In the genomic region with DNA sequence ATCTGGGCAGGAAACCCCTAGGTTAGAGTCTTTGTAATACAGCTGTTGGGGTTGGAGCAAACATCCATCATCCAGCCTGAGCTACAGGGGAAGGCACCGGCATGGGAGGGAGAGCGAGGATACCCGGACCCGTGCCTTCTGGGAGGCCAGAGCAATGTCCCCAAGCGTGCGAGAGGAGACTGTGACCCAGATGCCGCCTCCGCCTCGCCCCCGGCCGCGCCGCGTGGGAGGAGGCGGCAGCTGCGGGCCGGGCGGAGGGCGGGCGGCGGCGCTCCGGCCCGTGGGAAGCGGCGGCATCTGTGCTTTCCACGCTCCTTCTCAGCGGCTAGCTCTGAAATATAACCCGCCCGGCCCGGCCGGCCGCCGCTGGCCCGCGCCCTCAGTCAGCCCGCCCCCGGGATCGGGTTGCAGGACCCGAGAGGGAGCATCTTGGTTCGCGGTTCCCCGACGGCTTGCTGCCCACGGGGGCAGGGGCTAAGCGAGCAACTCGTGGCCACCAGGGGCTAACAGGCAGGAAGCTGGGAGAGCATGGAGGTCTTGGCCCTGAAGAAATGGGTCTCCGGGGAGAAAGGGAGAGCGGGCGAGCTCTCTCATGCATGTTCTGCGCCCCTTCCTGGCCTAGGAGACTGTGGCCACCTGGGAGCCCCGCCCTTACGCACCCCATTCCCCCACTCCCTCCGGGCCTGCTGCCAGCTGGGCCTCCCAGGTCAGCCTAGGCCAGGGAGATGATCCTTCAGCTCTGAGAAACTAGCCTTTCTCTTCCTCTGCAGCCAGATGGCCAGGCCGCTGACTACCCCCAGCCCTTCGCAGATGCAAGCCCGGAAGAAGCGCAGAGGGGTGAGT, we compare ENCODE assay signal across 8 mouse cellular contexts. TPM values are rescaled to one million over a fixed set of nuclear protein-coding genes. Genes with fewer than 3 reads are reported as not detected.
A peak's percentile ranks its signal among the peaks of the same experiment; 100 is the strongest.
DNase-seq lines count a peak whose midpoint lies in the region; ATAC-seq and TF ChIP-seq lines count a peak whose summit lies in the region.

No protein-coding gene starts in this region.

- no peaks in the 10 kb centered on the region for H3K9me3 ChIP-seq in embryonic facial prominence, embryonic 11.5 days (replicated peaks; ENCODE audit: control insufficient read depth, low read length)
- no peaks in the 10 kb centered on the region for H3K9me3 ChIP-seq in heart, embryonic 10.5 days
- no peaks in the 10 kb centered on the region for H3K9me3 ChIP-seq in lung, postnatal 0 days (ENCODE audit: low read length)

- peak; percentile 53 for ATAC-seq in embryonic facial prominence, embryonic 11.5 days (replicated peaks; ENCODE audit: insufficient number of reproducible peaks, low FRiP score, low TSS enrichment, low read depth)
- ATAC-seq in lung, postnatal 0 days = peak; percentile 50

- no peaks in the 10 kb centered on the region for H3K27me3 ChIP-seq in embryonic facial prominence, embryonic 11.5 days (ENCODE audit: control insufficient read depth, insufficient read depth, low read length)
- peaks cover 71% of the 10 kb centered on the region for H3K27me3 ChIP-seq in heart, embryonic 10.5 days (ENCODE audit: insufficient read depth, poor library complexity, severe bottlenecking)
- no peaks in the 10 kb centered on the region for H3K27me3 ChIP-seq in kidney, adult 2 months (replicated peaks; ENCODE audit: control insufficient read depth, insufficient read depth, low read length)
- peaks cover 9% of the 10 kb centered on the region for H3K27me3 ChIP-seq in lung, postnatal 0 days (replicated peaks; ENCODE audit: insufficient read depth, low read length)

- H3K4me3 ChIP-seq in embryonic facial prominence, embryonic 11.5 days (ENCODE audit: low read depth, low read length) = peak overlapping the region; percentile 28
- peak overlapping the region; percentile 53 for H3K4me3 ChIP-seq in heart, embryonic 10.5 days
- H3K4me3 ChIP-seq in kidney, adult 2 months (ENCODE audit: insufficient read depth, low read depth, low read length) = no peak overlapping the region
- peak overlapping the region; percentile 22; the same call in 1 of the 2 replicates for H3K4me3 ChIP-seq in lung, postnatal 0 days (ENCODE audit: low read depth, low read length)

- TF ChIP-seq POLR2A in kidney, adult 2 months (IDR thresholded peaks at IDR 0.05; ENCODE audit: low read depth, low read length) = no peak

- no peak for TF ChIP-seq CTCF in kidney, adult 2 months (conservative IDR thresholded peaks at IDR 0.05; ENCODE audit: insufficient read depth, insufficient read length, low read depth, low read length)
- no peak; the same call in none of the 2 replicates for TF ChIP-seq CTCF in lung, postnatal 0 days (IDR thresholded peaks at IDR 0.05)

- H3K36me3 ChIP-seq in embryonic facial prominence, embryonic 11.5 days (replicated peaks; ENCODE audit: control insufficient read depth, insufficient read depth, low read depth, low read length) = no peaks in the 10 kb centered on the region
- peaks cover 4% of the 10 kb centered on the region; the same call in 1 of the 2 replicates for H3K36me3 ChIP-seq in heart, embryonic 10.5 days
- H3K36me3 ChIP-seq in kidney, adult 2 months (ENCODE audit: control insufficient read depth, insufficient read depth, low read length) = no peaks in the 10 kb centered on the region
- H3K36me3 ChIP-seq in lung, postnatal 0 days (ENCODE audit: insufficient read depth, low read length) = no peaks in the 10 kb centered on the region

- 0 out of 2 replicates have a peak overlapping the region, but pooled peaks have one; percentile 47 for H3K27ac ChIP-seq in embryonic facial prominence, embryonic 11.5 days (replicated peaks; ENCODE audit: low read depth, low read length)
- peak overlapping the region; percentile 86 for H3K27ac ChIP-seq in heart, embryonic 10.5 days
- H3K27ac ChIP-seq in kidney, adult 2 months (ENCODE audit: insufficient read depth, low read depth, low read length) = no peak overlapping the region
- peak overlapping the region; percentile 54 for H3K27ac ChIP-seq in lung, postnatal 0 days (ENCODE audit: low read length)

- H3K9ac ChIP-seq in embryonic facial prominence, embryonic 11.5 days (replicated peaks; ENCODE audit: low read length) = peak overlapping the region; percentile 43; the same call in 1 of the 2 replicates
- H3K9ac ChIP-seq in lung, postnatal 0 days (replicated peaks; ENCODE audit: low read depth) = 0 out of 2 replicates have a peak overlapping the region, but pooled peaks have one; percentile 8

- peaks cover 12% of the 10 kb centered on the region for H3K4me1 ChIP-seq in embryonic facial prominence, embryonic 11.5 days (ENCODE audit: control insufficient read depth, insufficient read depth, low read length)
- H3K4me1 ChIP-seq in heart, embryonic 10.5 days = peaks cover 60% of the 10 kb centered on the region
- H3K4me1 ChIP-seq in kidney, adult 2 months (ENCODE audit: control insufficient read depth, insufficient read depth, low read length) = no peaks in the 10 kb centered on the region
- H3K4me1 ChIP-seq in lung, postnatal 0 days (ENCODE audit: insufficient read depth, low read depth, low read length) = peaks cover 6% of the 10 kb centered on the region; the same call in 1 of the 2 replicates

- WGBS in embryonic facial prominence, embryonic 11.5 days = 4% methylated on average over 58 of the region's 58 CpGs
- WGBS in heart, embryonic 10.5 days = 6% methylated on average over 58 of the region's 58 CpGs
- 13% methylated on average over 58 of the region's 58 CpGs for WGBS in kidney, adult 2 months
- WGBS in lung, postnatal 0 days = 6% methylated on average over 47 of the region's 58 CpGs

- DNase-seq in adrenal gland, adult 2 months = peak; percentile 54
- DNase-seq in embryonic facial prominence, embryonic 11.5 days (ENCODE audit: low spot score) = peak; percentile 73
- DNase-seq in heart, embryonic 10.5 days (ENCODE audit: low spot score) = no peak
- peak; percentile 64 for DNase-seq in kidney, adult 2 months
- peak; percentile 43 for DNase-seq in lung, postnatal 0 days (ENCODE audit: low spot score)
- peak; percentile 78 for DNase-seq in skeletal muscle tissue, adult 2 months (ENCODE audit: low read depth, low spot score)
- DNase-seq in right cerebral cortex, adult 18-20 months = no peak
- no peak for DNase-seq in frontal cortex, postnatal 10 days (ENCODE audit: low spot score in 2 of 2)

- peak overlapping the region; percentile 75 for H3K4me2 ChIP-seq in embryonic facial prominence, embryonic 11.5 days (ENCODE audit: low read depth, low read length)
- H3K4me2 ChIP-seq in lung, postnatal 0 days (replicated peaks; ENCODE audit: low read depth, low read length) = peak overlapping the region; percentile 37

- no peak for TF ChIP-seq EP300 in lung, postnatal 0 days (IDR thresholded peaks at IDR 0.05)

RNA-seq across cellular contexts. Expression of a gene that starts 6.2 kb away (rescaled TPM):
- total RNA-seq in adrenal gland, adult 2 months (2021) = 10 to 100 TPM in 1 of 2 experiments, 1 to 10 TPM in 1; 4.3 to 11.5 TPM
- 4.5 and 5.9 TPM in 2 replicates for polyA plus RNA-seq in adrenal gland, adult 2 months (2012; rRNA removed)
- 8.0 and 8.1 TPM in 2 replicates for polyA plus RNA-seq in embryonic facial prominence, embryonic 11.5 days (2014; fragmentation: Nextera tagmentation; extraction: Ambion mirVana)
- polyA plus RNA-seq in heart, embryonic 10.5 days (2016; fragmentation: Nextera tagmentation; extraction: Ambion mirVana) = 3.2 and 3.9 TPM in 2 replicates
- 3.5 and 4.1 TPM in 2 replicates for polyA plus RNA-seq in kidney, adult 2 months (2012; rRNA removed)
- polyA plus RNA-seq in lung, postnatal 0 days (2015; fragmentation: Nextera tagmentation; extraction: Ambion mirVana) = 20.3 and 23.6 TPM in 2 replicates

RNA-seq across cellular contexts. Expression of a gene that starts 22.6 kb away (rescaled TPM):
- total RNA-seq in adrenal gland, adult 2 months (2021) = 100 to 1,000 TPM in 1 of 2 experiments, 10 to 100 TPM in 1; 98.9 to 110 TPM
- 270 and 277 TPM in 2 replicates for polyA plus RNA-seq in adrenal gland, adult 2 months (2012; rRNA removed)
- 43.0 and 44.0 TPM in 2 replicates for polyA plus RNA-seq in embryonic facial prominence, embryonic 11.5 days (2014; fragmentation: Nextera tagmentation; extraction: Ambion mirVana)
- polyA plus RNA-seq in heart, embryonic 10.5 days (2016; fragmentation: Nextera tagmentation; extraction: Ambion mirVana) = 70.4 and 73.3 TPM in 2 replicates
- polyA plus RNA-seq in kidney, adult 2 months (2012; rRNA removed) = 57.8 and 67.1 TPM in 2 replicates
- 10.8 and 11.4 TPM in 2 replicates for polyA plus RNA-seq in lung, postnatal 0 days (2015; fragmentation: Nextera tagmentation; extraction: Ambion mirVana)

RNA-seq across cellular contexts. Expression of a gene that starts 38.3 kb away (rescaled TPM):
- 10 to 100 TPM; 38.8 to 82.5 TPM for total RNA-seq in adrenal gland, adult 2 months (2021)
- polyA plus RNA-seq in adrenal gland, adult 2 months (2012; rRNA removed) = 21.3 and 23.3 TPM in 2 replicates
- polyA plus RNA-seq in embryonic facial prominence, embryonic 11.5 days (2014; fragmentation: Nextera tagmentation; extraction: Ambion mirVana) = not detected in 2 replicates
- 0.31 and 0.46 TPM in 2 replicates for polyA plus RNA-seq in heart, embryonic 10.5 days (2016; fragmentation: Nextera tagmentation; extraction: Ambion mirVana)
- polyA plus RNA-seq in kidney, adult 2 months (2012; rRNA removed) = 0.91 and 0.94 TPM in 2 replicates
- 0.10 TPM in 1 of 2 replicates, not detected in the other for polyA plus RNA-seq in lung, postnatal 0 days (2015; fragmentation: Nextera tagmentation; extraction: Ambion mirVana)

RNA-seq across cellular contexts. Expression of a gene that starts 56.6 kb away (rescaled TPM):
- total RNA-seq in adrenal gland, adult 2 months (2021) = 1 to 10 TPM; 3.1 to 5.4 TPM
- 3.1 and 4.9 TPM in 2 replicates for polyA plus RNA-seq in adrenal gland, adult 2 months (2012; rRNA removed)
- 0.84 and 1.6 TPM in 2 replicates for polyA plus RNA-seq in embryonic facial prominence, embryonic 11.5 days (2014; fragmentation: Nextera tagmentation; extraction: Ambion mirVana)
- 0.41 and 1.3 TPM in 2 replicates for polyA plus RNA-seq in heart, embryonic 10.5 days (2016; fragmentation: Nextera tagmentation; extraction: Ambion mirVana)
- polyA plus RNA-seq in kidney, adult 2 months (2012; rRNA removed) = 0.75 and 0.83 TPM in 2 replicates
- 0.20 and 0.51 TPM in 2 replicates for polyA plus RNA-seq in lung, postnatal 0 days (2015; fragmentation: Nextera tagmentation; extraction: Ambion mirVana)

Comparison
In these comparisons a context has a peak if more than half of its experiments do, and no peak if none do; other contexts are left out.
1. DNase-seq: peak in adrenal gland, adult 2 months (single experiment), embryonic facial prominence, embryonic 11.5 days (single experiment), kidney, adult 2 months (single experiment), lung, postnatal 0 days (single experiment) and skeletal muscle tissue, adult 2 months (single experiment); none in heart, embryonic 10.5 days (single experiment), right cerebral cortex, adult 18-20 months (single experiment) and frontal cortex, postnatal 10 days (0 of 2).
2. RNA of a gene that starts 38.3 kb away (polyA plus RNA-seq): 21.3 to 23.3 TPM in adrenal gland, adult 2 months; 0.91 to 0.94 TPM in kidney, adult 2 months, 0.31 to 0.46 TPM in heart, embryonic 10.5 days, 0.10 TPM in lung, postnatal 0 days and not detected in embryonic facial prominence, embryonic 11.5 days; every median in the first group is over 10 times any median in the second.